Mouse (Mus musculus): ENCODE data around the gene Mycbp2.

DNA sequence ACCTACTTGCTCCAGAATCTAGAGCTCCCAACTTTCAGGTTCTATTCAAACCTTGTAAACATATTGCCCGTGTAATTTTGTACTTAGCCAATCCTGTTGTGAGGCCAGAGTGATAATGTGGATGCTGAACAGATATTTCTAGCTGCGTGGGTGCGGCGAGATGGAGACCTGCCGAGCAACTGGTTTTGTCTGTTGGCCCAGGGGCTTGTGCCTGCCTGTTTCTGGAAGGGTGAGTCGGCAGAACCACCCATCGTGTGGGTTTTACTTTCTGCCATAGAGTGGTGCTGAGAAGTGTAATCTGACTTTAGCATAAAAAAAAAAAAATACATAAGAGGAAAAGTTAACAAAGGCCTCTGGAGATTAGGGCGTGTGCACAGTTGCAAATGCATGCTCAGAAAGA lies 40.3 kb upstream of the Mycbp2 start:
- TF ChIP-seq CTCF (IDR thresholded peaks at IDR 0.05; ENCODE audit: low read depth) (no peak), EP300 (IDR thresholded peaks at IDR 0.05; ENCODE audit: low read depth) (no peak)
